19 mouse cellular contexts compared by ENCODE assay signal in genomic region chr2:77905023-77905422, GRCm38 (mm10). TPM values are rescaled to one million over a fixed set of nuclear protein-coding genes. Genes with fewer than 3 reads are reported as not detected.
DNase-seq lines count a peak whose midpoint lies in the region; TF ChIP-seq lines count a peak whose summit lies in the region.
"Had no signal": no experiment of that assay in that cellular context is flagged by ENCODE, and none has a peak within 500 bp of the region (broad histone marks: within the 10 kb centered on the region; RNA-seq: fewer than 3 reads in every experiment).

No protein-coding gene starts in this region.

- no peak overlapping the region for H3K9ac ChIP-seq in heart, adult 2 months (ENCODE audit: low read depth, low read length)

- H3K79me2 ChIP-seq in heart, adult 2 months (replicated peaks; ENCODE audit: control insufficient read depth, insufficient read depth, low read length) = no peaks in the 10 kb centered on the region

- DNase-seq in heart, adult 11 months = peak; percentile 75
- no peak for DNase-seq in heart, adult 8-10 months (ENCODE audit: low spot score)
- peak; percentile 23 to 36 for DNase-seq in heart, adult 18-20 months
- DNase-seq in heart, postnatal 36 days = no peak
- DNase-seq in heart, adult 2 months = no peak
- DNase-seq in heart, postnatal 25 days (ENCODE audit: low spot score) = no peak
- DNase-seq in 3T3-L1 (ENCODE audit: low read depth, low spot score) = peak; percentile 68
- DNase-seq in lung, adult 2 months = no peak
- DNase-seq: adrenal gland, adult 2 months; adrenal gland, adult 8-10 months; adrenal gland, postnatal 10 days; adrenal gland, postnatal 14 days; adrenal gland, postnatal 25 days; adrenal gland, postnatal 36 days; cerebellum, adult 11 months; cerebellum, adult 11-12 months; cerebellum, adult 18-20 months had no signal

- no peaks in the 10 kb centered on the region for H3K27me3 ChIP-seq in heart, adult 2 months (ENCODE audit: control insufficient read depth, insufficient read depth, low read length)
- H3K27me3 ChIP-seq: CH12.LX, Patski had no signal

- H3K27ac ChIP-seq in heart, adult 2 months = peak overlapping the region; percentile 67

- no peaks in the 10 kb centered on the region for H3K4me1 ChIP-seq in heart, adult 2 months (ENCODE audit: control insufficient read depth, insufficient read depth, low read length)
- no peaks in the 10 kb centered on the region for H3K4me1 ChIP-seq in lung, adult 2 months (ENCODE audit: control insufficient read depth, insufficient read depth, low read length)

- H3K36me3 ChIP-seq in heart, adult 2 months (ENCODE audit: control insufficient read depth, insufficient read depth, low read length) = peaks cover 20% of the 10 kb centered on the region

- no peak for TF ChIP-seq CTCF in heart, adult 2 months (IDR thresholded peaks at IDR 0.05)
- no peak for TF ChIP-seq CTCF in lung, adult 2 months (IDR thresholded peaks at IDR 0.05; ENCODE audit: insufficient read depth, low read length)

- intact Hi-C loops in heart, postnatal 36 days (cut with DNase I) = no loop called here
- intact Hi-C loops in heart, adult 2 months (cut with DNase I) = no loop called here
- intact Hi-C loops in heart, postnatal 25 days (cut with DNase I) = no loop called here

- no peak overlapping the region for H3K4me3 ChIP-seq in heart, adult 2 months
- no peak overlapping the region for H3K4me3 ChIP-seq in lung, adult 2 months (replicated peaks; ENCODE audit: extremely low read depth, low read depth, low read length)

- WGBS in heart, adult 2 months = 52% methylated on average over 7 of the region's 7 CpGs
- WGBS in lung, adult 2 months = 81% methylated on average over 7 of the region's 7 CpGs

- no peak for TF ChIP-seq POLR2A in heart, adult 2 months (IDR thresholded peaks at IDR 0.05; ENCODE audit: insufficient read depth, low read depth, low read length)
- no peak for TF ChIP-seq POLR2A in lung, adult 2 months (IDR thresholded peaks at IDR 0.05; ENCODE audit: borderline replicate concordance, extremely low read depth, low read depth, low read length)

- TF ChIP-seq EP300 in heart, adult 2 months (IDR thresholded peaks at IDR 0.05; ENCODE audit: insufficient read depth, low read depth, low read length) = no peak

RNA-seq across cellular contexts. Expression of gene Cwc22, which starts 41.2 kb away (rescaled TPM):
- total RNA-seq in heart, adult 8-10 months (2022) = 10 to 100 TPM; 13.2 to 18.3 (median 15.0) TPM
- total RNA-seq in heart, adult 18-20 months (2021) = 10 to 100 TPM; 11.1 to 11.9 TPM
- 10 to 100 TPM; 16.3 to 17.4 TPM for total RNA-seq in heart, postnatal 36 days (2021)
- 10 to 100 TPM; 10.7 to 15.5 TPM for total RNA-seq in heart, adult 2 months (2021)
- 2.1 and 6.6 TPM in 2 replicates for polyA plus RNA-seq in heart, adult 2 months (2012; rRNA removed)
- 10 to 100 TPM; 13.7 to 14.1 TPM for total RNA-seq in heart, postnatal 25 days (2021)
- polyA plus RNA-seq in lung, adult 2 months (2012; rRNA removed) = 2.5 and 4.9 TPM in 2 replicates

Comparison
In these comparisons a context has a peak if more than half of its experiments do, and no peak if none do; other contexts are left out.
1. DNase-seq: peak in heart, adult 11 months (single experiment), heart, adult 18-20 months (2 of 2) and 3T3-L1 (single experiment); none in heart, adult 8-10 months (single experiment), heart, postnatal 36 days (0 of 2), heart, adult 2 months (0 of 2), heart, postnatal 25 days (single experiment) and lung, adult 2 months (single experiment).